In the genomic region with DNA sequence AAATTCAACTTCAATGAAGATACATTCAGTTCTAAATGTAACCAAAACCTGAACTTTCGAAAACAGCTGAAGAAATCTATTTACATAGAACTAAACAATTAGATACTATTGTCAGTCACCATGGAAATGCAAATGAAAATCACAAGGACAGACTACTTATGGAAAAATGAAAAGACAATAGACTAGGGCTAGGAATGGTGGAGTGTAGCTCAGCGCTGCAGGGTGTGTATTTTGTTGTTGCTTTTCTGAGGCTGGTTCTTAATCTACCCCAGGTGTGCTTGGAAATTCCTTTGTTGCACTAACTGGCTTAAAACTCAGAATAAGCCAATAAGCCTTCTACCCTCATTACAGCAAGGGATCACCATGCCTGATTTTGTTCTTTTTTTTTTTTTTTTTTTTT, we compare ENCODE assay signal across 24 mouse cellular contexts. TPM values are rescaled to one million over a fixed set of nuclear protein-coding genes. Genes with fewer than 3 reads are reported as not detected.
DNase-seq lines count a peak whose midpoint lies in the region; TF ChIP-seq lines count a peak whose summit lies in the region.
"Had no signal": no experiment of that assay in that cellular context is flagged by ENCODE, and none has a peak within 500 bp of the region (broad histone marks: within the 10 kb centered on the region; RNA-seq: fewer than 3 reads in every experiment).

No protein-coding gene starts in this region.

- TF ChIP-seq POLR2A in ES-Bruce4 (IDR thresholded peaks at IDR 0.05; ENCODE audit: insufficient read depth, low read length): no peak
- TF ChIP-seq POLR2A in brain, embryonic 14.5 days (IDR thresholded peaks at IDR 0.05; ENCODE audit: borderline replicate concordance, extremely low read depth, insufficient read depth, insufficient read length, poor library complexity, severe bottlenecking): no peak

- peaks cover 1% of the 10 kb centered on the region for H3K4me1 ChIP-seq in ES-Bruce4 (ENCODE audit: control insufficient read depth, insufficient read depth, low read length)
- H3K4me1 ChIP-seq: embryonic facial prominence, embryonic 10.5 days; embryonic facial prominence, embryonic 12.5 days; forebrain, embryonic 13.5 days; forebrain, embryonic 15.5 days had no signal

- TF ChIP-seq EP300 in ES-Bruce4 (IDR thresholded peaks at IDR 0.05; ENCODE audit: insufficient read depth, low read depth, low read length): 0 out of 2 replicates have a peak, but pooled peaks have one; percentile 32

- H3K27ac ChIP-seq in ES-Bruce4 (ENCODE audit: insufficient read depth, low read length): no peak overlapping the region
- H3K27ac ChIP-seq: embryonic facial prominence, embryonic 10.5 days; embryonic facial prominence, embryonic 12.5 days; forebrain, embryonic 13.5 days; forebrain, embryonic 15.5 days had no signal

- DNase-seq in ES-CJ7 (ENCODE audit: low read depth, low spot score): peak; percentile 82
- DNase-seq in R1 (ENCODE audit: low read depth, low spot score): peak; percentile 89
- DNase-seq in brain, embryonic 14.5 days (ENCODE audit: low read depth): peak; percentile 5
- DNase-seq in thymus, adult 18-20 months: no peak
- no peak for DNase-seq in heart, postnatal 14 days
- no peak for DNase-seq in ovary, postnatal 14 days (ENCODE audit: low spot score)
- DNase-seq: adrenal gland, adult 8-10 months; adrenal gland, postnatal 25 days; cerebellum, adult 11-12 months; cerebellum, adult 2 months; cerebellum, adult 9-10 months; cerebellum, postnatal 10 days; cerebellum, postnatal 25 days; forebrain, postnatal 0 days had no signal

- H3K9me3 ChIP-seq in ES-Bruce4 (replicated peaks; ENCODE audit: control insufficient read depth, insufficient read depth, low read length, poor library complexity, severe bottlenecking): peaks cover 14% of the 10 kb centered on the region

- H3K4me3 ChIP-seq in ES-Bruce4 (ENCODE audit: low read depth, low read length): no peak overlapping the region
- H3K4me3 ChIP-seq: embryonic facial prominence, embryonic 10.5 days; embryonic facial prominence, embryonic 12.5 days; forebrain, embryonic 13.5 days; forebrain, embryonic 15.5 days had no signal

- intact Hi-C loops in heart, postnatal 14 days (cut with DNase I): no loop called here

- no peak overlapping the region for H3K9ac ChIP-seq in ES-Bruce4 (ENCODE audit: low read depth, poor library complexity, severe bottlenecking)
- H3K9ac ChIP-seq: embryonic facial prominence, embryonic 12.5 days; forebrain, embryonic 13.5 days; forebrain, embryonic 15.5 days; forebrain, postnatal 0 days had no signal

- no peaks in the 10 kb centered on the region for H3K36me3 ChIP-seq in ES-Bruce4 (ENCODE audit: control insufficient read depth, insufficient read depth, low read length, poor library complexity, severe bottlenecking)
- H3K36me3 ChIP-seq: embryonic facial prominence, embryonic 10.5 days; embryonic facial prominence, embryonic 12.5 days; forebrain, embryonic 15.5 days; G1E had no signal

- TF ChIP-seq CTCF in ES-Bruce4 (IDR thresholded peaks at IDR 0.05; ENCODE audit: low read depth, low read length): no peak
- TF ChIP-seq CTCF in brain, embryonic 14.5 days (IDR thresholded peaks at IDR 0.05; ENCODE audit: borderline replicate concordance, extremely low read depth, insufficient read depth, insufficient read length): no peak

- H3K27me3 ChIP-seq in ES-Bruce4 (ENCODE audit: control insufficient read depth, insufficient read depth, low read length, poor library complexity, severe bottlenecking): no peaks in the 10 kb centered on the region
- H3K27me3 ChIP-seq: embryonic facial prominence, embryonic 12.5 days; forebrain, embryonic 13.5 days; forebrain, embryonic 15.5 days; Patski had no signal

RNA-seq across cellular contexts. Expression of a gene that starts 1.4 kb away (rescaled TPM):
- polyA plus RNA-seq in ES-Bruce4 (2011; ENCODE audit: insufficient read depth, insufficient read length, low read depth, missing spikeins): 83.6 and 87.4 TPM in 2 replicates
- polyA plus RNA-seq in brain, embryonic 14.5 days (2012; rRNA removed): 12.7 and 16.3 TPM in 2 replicates
- 10 to 100 TPM in 1 of 2 experiments, 1 to 10 TPM in 1; 6.9 to 10.6 TPM for total RNA-seq in heart, postnatal 14 days (2021)
- polyA plus RNA-seq: activated CD4-positive, CD25-positive, alpha-beta regulatory T cell, adult 4 months had no signal

RNA-seq across cellular contexts. Expression of a gene that starts 1.4 kb away (rescaled TPM):
- polyA plus RNA-seq in ES-Bruce4 (2011; ENCODE audit: insufficient read depth, insufficient read length, low read depth, missing spikeins): 207 and 231 TPM in 2 replicates
- not detected in 2 replicates for polyA plus RNA-seq in brain, embryonic 14.5 days (2012; rRNA removed)
- 100 to 1,000 TPM; 355 to 375 TPM for total RNA-seq in heart, postnatal 14 days (2021)
- total RNA-seq: forebrain, postnatal 0 days; G1E had no signal
- polyA plus RNA-seq: activated CD4-positive, CD25-positive, alpha-beta regulatory T cell, adult 4 months; C2C12; cortical plate, adult 2 months; G1E had no signal

Comparison
In these comparisons a context has a peak if more than half of its experiments do, and no peak if none do; other contexts are left out.
1. DNase-seq: peak in ES-CJ7 (single experiment), R1 (single experiment) and brain, embryonic 14.5 days (single experiment); none in thymus, adult 18-20 months (0 of 2), heart, postnatal 14 days (0 of 2) and ovary, postnatal 14 days (single experiment).
2. RNA of a gene that starts 1.4 kb away (polyA plus RNA-seq): 207 to 231 TPM in ES-Bruce4; not detected in brain, embryonic 14.5 days; every median in the first group is over 100 times any median in the second.